Mouse (Mus musculus): Measurements from ENCODE around the gene Myh7b. TPM values are rescaled to one million over a fixed set of nuclear protein-coding genes. Genes with fewer than 3 reads are reported as not detected.

The Myh7b gene
- polyA plus RNA-seq, 1 experiment = 0.04 TPM

GRCm38 (mm10) chr2:155632138-155632936, 21.3 kb downstream of the Myh7b start:
- 89% methylated on average over 30 of the region's 30 CpGs for WGBS

DNA sequence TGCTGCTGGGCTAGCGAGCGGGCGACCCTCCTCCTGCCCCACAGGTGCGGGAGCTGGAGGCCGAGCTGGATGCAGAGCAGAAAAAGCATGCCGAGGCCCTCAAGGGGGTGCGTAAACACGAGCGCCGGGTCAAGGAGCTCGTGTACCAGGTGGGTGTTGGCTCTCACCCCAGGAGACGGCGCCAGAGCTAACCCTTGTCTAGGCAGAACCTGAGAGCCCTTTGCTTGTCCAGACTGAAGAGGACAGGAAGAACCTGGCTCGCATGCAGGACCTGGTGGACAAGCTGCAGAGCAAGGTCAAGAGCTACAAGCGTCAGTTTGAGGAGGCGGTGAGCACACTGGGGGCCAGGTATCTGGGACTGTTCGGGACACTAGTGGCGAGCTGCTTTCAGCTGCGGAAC, 22.1 kb downstream of the Myh7b start:
- 90% methylated on average over 19 of the region's 19 CpGs for WGBS
- Histone ChIP-seq H3K27me3 (ENCODE audit: control insufficient read depth, insufficient read depth, low read length) (0 out of 2 replicates have a peak, but pooled peaks cover 9% of the 10 kb centered on the region), H3K27ac (ENCODE audit: insufficient read depth, low read length) (no peak overlapping the region), H3K4me3 (ENCODE audit: extremely low read depth, insufficient read depth, insufficient read length) (no peak overlapping the region), H3K4me1 (ENCODE audit: control insufficient read depth, insufficient read depth, insufficient read length) (no peaks in the 10 kb centered on the region), H3K36me3 (ENCODE audit: control insufficient read depth, insufficient read depth, low read length) (peaks cover 37% of the 10 kb centered on the region)
- TF ChIP-seq POLR2A (IDR thresholded peaks at IDR 0.05; ENCODE audit: low read depth, low read length) (no peak), CTCF (IDR thresholded peaks at IDR 0.05; ENCODE audit: extremely low read depth, insufficient read depth, insufficient read length, insufficient replicate concordance) (no peak)
- DNase-seq (ENCODE audit: low read depth in 1 of 2, low spot score in 2 of 2) = no peak

More at GRCm38 (mm10) chr2:155632138-155632936, 21.3 kb downstream of the Myh7b start:
- DNase-seq (ENCODE audit: low read depth in 1 of 2, low spot score in 2 of 2) = no peak
- Histone ChIP-seq H3K4me1 (ENCODE audit: control insufficient read depth, insufficient read depth, insufficient read length) (no peaks in the 10 kb centered on the region), H3K27me3 (ENCODE audit: control insufficient read depth, insufficient read depth, low read length) (0 out of 2 replicates have a peak, but pooled peaks cover 9% of the 10 kb centered on the region), H3K4me3 (ENCODE audit: extremely low read depth, insufficient read depth, insufficient read length) (no peak overlapping the region), H3K27ac (ENCODE audit: insufficient read depth, low read length) (no peak overlapping the region), H3K36me3 (ENCODE audit: control insufficient read depth, insufficient read depth, low read length) (peaks cover 31% of the 10 kb centered on the region)
- no peak for TF ChIP-seq POLR2A (IDR thresholded peaks at IDR 0.05; ENCODE audit: low read depth, low read length)
- no peak for TF ChIP-seq CTCF (IDR thresholded peaks at IDR 0.05; ENCODE audit: extremely low read depth, insufficient read depth, insufficient read length, insufficient replicate concordance)

GRCm38 (mm10) chr2:155633731-155634130, 22.7 kb downstream of the Myh7b start:
- Histone ChIP-seq H3K27me3 (ENCODE audit: control insufficient read depth, insufficient read depth, low read length) (0 out of 2 replicates have a peak, but pooled peaks cover 9% of the 10 kb centered on the region), H3K27ac (ENCODE audit: insufficient read depth, low read length) (no peak overlapping the region), H3K4me3 (ENCODE audit: extremely low read depth, insufficient read depth, insufficient read length) (no peak overlapping the region), H3K36me3 (ENCODE audit: control insufficient read depth, insufficient read depth, low read length) (peaks cover 41% of the 10 kb centered on the region), H3K4me1 (ENCODE audit: control insufficient read depth, insufficient read depth, insufficient read length) (no peaks in the 10 kb centered on the region)
- no peak for TF ChIP-seq POLR2A (IDR thresholded peaks at IDR 0.05; ENCODE audit: low read depth, low read length)
- TF ChIP-seq CTCF (IDR thresholded peaks at IDR 0.05; ENCODE audit: extremely low read depth, insufficient read depth, insufficient read length, insufficient replicate concordance) = no peak
- DNase-seq (ENCODE audit: low read depth in 1 of 2, low spot score in 2 of 2) = no peak
- WGBS = 95% methylated on average over 9 of the region's 9 CpGs

- WGBS = 96% methylated on average over 8 of the region's 8 CpGs
- no peak for DNase-seq (ENCODE audit: low read depth in 1 of 2, low spot score in 2 of 2)
- Histone ChIP-seq H3K4me1 (ENCODE audit: control insufficient read depth, insufficient read depth, insufficient read length) (no peaks in the 10 kb centered on the region), H3K27ac (ENCODE audit: insufficient read depth, low read length) (no peak overlapping the region), H3K27me3 (ENCODE audit: control insufficient read depth, insufficient read depth, low read length) (0 out of 2 replicates have a peak, but pooled peaks cover 4% of the 10 kb centered on the region), H3K36me3 (ENCODE audit: control insufficient read depth, insufficient read depth, low read length) (peaks cover 49% of the 10 kb centered on the region), H3K4me3 (ENCODE audit: extremely low read depth, insufficient read depth, insufficient read length) (no peak overlapping the region)
- no peak for TF ChIP-seq POLR2A (IDR thresholded peaks at IDR 0.05; ENCODE audit: low read depth, low read length)
- TF ChIP-seq CTCF (IDR thresholded peaks at IDR 0.05; ENCODE audit: extremely low read depth, insufficient read depth, insufficient read length, insufficient replicate concordance) = no peak
These were observed 23.6 kb downstream of the Myh7b start for GRCm38 (mm10) chr2:155634562-155634961.

GRCm38 (mm10) chr2:155635961-155636360, 24.9 kb downstream of the Myh7b start:
- Histone ChIP-seq H3K4me3 (ENCODE audit: extremely low read depth, insufficient read depth, insufficient read length) (no peak overlapping the region), H3K4me1 (ENCODE audit: control insufficient read depth, insufficient read depth, insufficient read length) (no peaks in the 10 kb centered on the region), H3K36me3 (ENCODE audit: control insufficient read depth, insufficient read depth, low read length) (peaks cover 58% of the 10 kb centered on the region), H3K27ac (ENCODE audit: insufficient read depth, low read length) (no peak overlapping the region), H3K27me3 (ENCODE audit: control insufficient read depth, insufficient read depth, low read length) (no peaks in the 10 kb centered on the region)
- no peak for DNase-seq (ENCODE audit: low read depth in 1 of 2, low spot score in 2 of 2)
- TF ChIP-seq CTCF (IDR thresholded peaks at IDR 0.05; ENCODE audit: extremely low read depth, insufficient read depth, insufficient read length, insufficient replicate concordance) = no peak
- TF ChIP-seq POLR2A (IDR thresholded peaks at IDR 0.05; ENCODE audit: low read depth, low read length) = no peak
- 93% methylated on average over 8 of the region's 8 CpGs for WGBS

DNA sequence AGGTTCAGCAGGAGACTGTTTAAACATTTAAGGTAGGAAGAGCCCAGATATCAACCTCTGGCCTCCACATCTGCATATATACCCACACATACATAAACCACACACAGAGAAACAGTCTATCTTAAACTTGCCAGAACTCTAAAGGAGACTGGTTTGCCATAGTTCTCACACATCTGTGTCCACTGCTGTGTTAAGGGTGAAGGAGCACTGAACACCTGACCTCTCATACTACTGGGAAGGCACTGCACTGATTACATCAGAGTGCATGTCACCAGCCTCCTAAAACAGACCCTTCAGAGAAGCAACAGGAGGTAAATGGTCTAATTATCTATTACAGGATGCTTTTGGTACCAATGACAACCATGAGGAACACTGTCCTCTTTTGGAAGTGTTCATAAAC, 25.9 kb downstream of the Myh7b start:
- Histone ChIP-seq H3K27ac (ENCODE audit: insufficient read depth, low read length) (no peak overlapping the region), H3K36me3 (ENCODE audit: control insufficient read depth, insufficient read depth, low read length) (peaks cover 64% of the 10 kb centered on the region), H3K4me1 (ENCODE audit: control insufficient read depth, insufficient read depth, insufficient read length) (no peaks in the 10 kb centered on the region), H3K4me3 (ENCODE audit: extremely low read depth, insufficient read depth, insufficient read length) (no peak overlapping the region), H3K27me3 (ENCODE audit: control insufficient read depth, insufficient read depth, low read length) (no peaks in the 10 kb centered on the region)
- TF ChIP-seq POLR2A (IDR thresholded peaks at IDR 0.05; ENCODE audit: low read depth, low read length) = no peak
- TF ChIP-seq CTCF (IDR thresholded peaks at IDR 0.05; ENCODE audit: extremely low read depth, insufficient read depth, insufficient read length, insufficient replicate concordance) = no peak
- no peak for DNase-seq (ENCODE audit: low read depth in 1 of 2, low spot score in 2 of 2)

DNA sequence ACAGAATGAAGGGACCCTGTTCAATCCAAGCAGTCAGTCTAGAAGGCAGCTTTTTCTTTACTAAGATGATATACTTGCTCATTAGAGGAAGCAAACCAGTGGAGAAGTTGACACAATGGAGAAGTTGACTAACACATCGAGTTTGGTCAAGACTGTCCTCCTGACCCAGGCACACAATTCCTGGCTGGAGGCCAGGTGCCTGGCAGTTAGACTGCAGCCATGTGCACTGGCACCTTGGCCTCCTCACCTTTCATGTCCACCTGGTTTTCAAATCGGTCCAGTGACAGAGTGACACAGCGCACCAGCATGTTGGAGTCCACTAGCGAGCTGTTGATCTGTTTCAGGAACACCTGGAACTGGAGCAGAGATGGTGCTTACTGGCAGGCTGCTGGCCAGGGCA, 26.4 kb downstream of the Myh7b start:
- H3K36me3 ChIP-seq (ENCODE audit: control insufficient read depth, insufficient read depth, low read length) = peaks cover 63% of the 10 kb centered on the region
- no peak for DNase-seq (ENCODE audit: low read depth in 1 of 2, low spot score in 2 of 2)
- TF ChIP-seq POLR2A (IDR thresholded peaks at IDR 0.05; ENCODE audit: low read depth, low read length) (no peak), CTCF (IDR thresholded peaks at IDR 0.05; ENCODE audit: extremely low read depth, insufficient read depth, insufficient read length, insufficient replicate concordance) (no peak)

More for the DNA sequence above, 26.4 kb downstream of the Myh7b start:
- H3K4me1 ChIP-seq (ENCODE audit: control insufficient read depth, insufficient read depth, insufficient read length) = no peaks in the 10 kb centered on the region
- no peak overlapping the region for H3K4me3 ChIP-seq (ENCODE audit: extremely low read depth, insufficient read depth, insufficient read length)
- no peak overlapping the region for H3K27ac ChIP-seq (ENCODE audit: insufficient read depth, low read length)
- H3K27me3 ChIP-seq (ENCODE audit: control insufficient read depth, insufficient read depth, low read length) = no peaks in the 10 kb centered on the region
- WGBS = 87% methylated on average over 4 of the region's 4 CpGs

Data from spleen, adult 2 months (tissue).